Mouse (Mus musculus): Measurements from ENCODE around the gene Rufy2.

GRCm38 (mm10) chr10:62990636-62991035 is 10.6 kb downstream of the Rufy2 start:
- TF ChIP-seq CHD2 (IDR thresholded peaks at IDR 0.05; ENCODE audit: low read depth, low read length) (no peak), ZC3H11A (IDR thresholded peaks at IDR 0.05; ENCODE audit: borderline replicate concordance, low read depth, low read length) (no peak), ZNF384 (IDR thresholded peaks at IDR 0.05; ENCODE audit: low read depth, low read length) (no peak), HCFC1 (IDR thresholded peaks at IDR 0.05; ENCODE audit: borderline replicate concordance, insufficient read depth, low read length) (no peak)

All from ES-E14 (cell line).